Mouse (Mus musculus) liver, postnatal 0 days (tissue): Measurements from ENCODE around the gene Tas1r2.
A peak's percentile ranks its signal among the peaks of the same experiment; 100 is the strongest.

Experiments used
- CTCF ChIP-seq: sonication (generic); IDR thresholded peaks from 2 replicates; pipeline ENCODE4 v1.5.1; 2016; ENCODE audit warnings: antibody characterized with exemption, low read depth
- EP300 ChIP-seq: IDR thresholded peaks from 2 replicates; pipeline ENCODE4 v1.6.1; 2016; ENCODE audit warnings: antibody characterized with exemption, low read depth, mild to moderate bottlenecking

DNA sequence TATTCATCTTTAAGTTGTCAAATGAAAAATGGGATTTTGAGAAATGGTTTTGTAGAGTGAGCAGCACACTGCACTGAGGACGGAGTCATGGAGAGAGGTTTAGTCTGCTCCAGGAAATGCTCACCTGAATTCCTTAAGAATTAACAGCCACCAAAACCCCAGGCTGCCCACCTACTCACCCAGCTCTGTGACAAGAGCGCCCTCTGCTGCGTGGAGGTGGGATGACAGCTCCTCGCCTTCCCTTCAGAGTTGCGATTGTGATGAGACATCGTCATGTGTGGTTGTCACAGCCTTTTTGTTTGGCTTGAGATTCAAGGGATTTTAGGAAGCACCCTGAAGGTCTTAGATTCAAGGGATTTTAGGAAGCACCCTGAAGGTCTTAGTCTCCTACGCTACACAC lies 17.0 kb upstream of the Tas1r2 start:
- TF ChIP-seq CTCF (peak; percentile 97), EP300 (no peak)
